Mouse (Mus musculus) heart, embryonic 10.5 days (tissue): ENCODE measurements around the gene Dab2ip. TPM values are rescaled to one million over a fixed set of nuclear protein-coding genes. Genes with fewer than 3 reads are reported as not detected.

Experiments used
- DNase-seq: peaks from one replicate; pipeline ENCODE4 v3.0.0-alpha.2; 2017; ENCODE audit warnings: low spot score
- H3K27ac ChIP-seq: fragments of 300-500 bp; sonication (generic); 2 replicates; pipeline ENCODE4 v1.5.1; 2016; ENCODE audit warnings: mild to moderate bottlenecking
- H3K27me3 ChIP-seq: fragments of 300-500 bp; sonication (generic); 2 replicates; pipeline ENCODE4 v1.6.1; 2016; ENCODE audit warnings: mild to moderate bottlenecking; ENCODE audit not compliant: poor library complexity, insufficient read depth, severe bottlenecking
- H3K36me3 ChIP-seq: fragments of 300-500 bp; sonication (generic); 2 replicates; pipeline ENCODE4 v1.6.1; 2016; ENCODE audit warnings: mild to moderate bottlenecking, moderate library complexity
- H3K4me1 ChIP-seq: fragments of 300-500 bp; sonication (generic); 2 replicates; pipeline ENCODE4 v1.6.1; 2016; ENCODE audit warnings: mild to moderate bottlenecking
- H3K4me3 ChIP-seq: fragments of 300-500 bp; sonication (generic); 2 replicates; pipeline ENCODE4 v1.5.1; 2016; ENCODE audit warnings: mild to moderate bottlenecking, moderate library complexity
- H3K9me3 ChIP-seq: fragments of 300-500 bp; sonication (generic); 2 replicates; pipeline ENCODE4 v1.6.1; 2016; ENCODE audit warnings: mild to moderate bottlenecking, moderate library complexity
- WGBS: fragments of 180-500 bp; shearing (Covaris S2); methylation state at CpG from one replicate; pipeline ENCODE4 v1.1.7; 2016; 5-methylcytosine and 5-hydroxymethylcytosine counted together
- polyA plus RNA-seq: library from polyadenylated mRNA; unstranded; fragments of >200 nt; fragmentation: Nextera tagmentation; extraction: Ambion mirVana; gene quantifications from 2 replicates; pipeline ENCODE4 v1.2.1, GENCODE M21; 2016

Dab2ip gene
- polyA plus RNA-seq, 1 experiment from 2014 or later, result 49.0 TPM

- H3K36me3 ChIP-seq, result no peaks in the 10 kb centered on the region
- 0 out of 2 replicates have a peak overlapping the region, but pooled peaks have one; percentile 2 for H3K27ac ChIP-seq
- DNase-seq, result no peak
- no peaks in the 10 kb centered on the region; the same call in 1 of the 2 replicates for H3K27me3 ChIP-seq
- no peaks in the 10 kb centered on the region for H3K9me3 ChIP-seq
- no peak overlapping the region for H3K4me3 ChIP-seq
- WGBS, result 66% methylated on average over 7 of the region's 7 CpGs
- peaks cover 16% of the 10 kb centered on the region for H3K4me1 ChIP-seq
Observed at GRCm38 (mm10) chr2:35750533-35751141, 192.6 kb downstream of the Dab2ip start.

GRCm38 (mm10) chr2:35751781-35752505, 193.9 kb downstream of the Dab2ip start:
- H3K27ac ChIP-seq, result no peak overlapping the region
- DNase-seq, result no peak
- peaks cover 9% of the 10 kb centered on the region for H3K4me1 ChIP-seq
- no peak overlapping the region for H3K4me3 ChIP-seq
- WGBS, result 79% methylated on average over 18 of the region's 18 CpGs
- no peaks in the 10 kb centered on the region for H3K36me3 ChIP-seq
- peaks cover 3% of the 10 kb centered on the region; the same call in 1 of the 2 replicates for H3K27me3 ChIP-seq
- no peaks in the 10 kb centered on the region for H3K9me3 ChIP-seq

GRCm38 (mm10) chr2:35756467-35756866, 198.4 kb downstream of the Dab2ip start:
- Histone ChIP-seq H3K27me3 (peaks cover 3% of the 10 kb centered on the region; the same call in 1 of the 2 replicates), H3K36me3 (no peaks in the 10 kb centered on the region), H3K4me3 (no peak overlapping the region), H3K27ac (no peak overlapping the region), H3K4me1 (peaks cover 20% of the 10 kb centered on the region; the same call in 1 of the 2 replicates), H3K9me3 (no peaks in the 10 kb centered on the region)
- 83% methylated on average over 7 of the region's 7 CpGs for WGBS
- no peak for DNase-seq

- H3K4me3 ChIP-seq, result no peak overlapping the region
- H3K4me1 ChIP-seq, result peaks cover 26% of the 10 kb centered on the region
- H3K27me3 ChIP-seq, result 0 out of 2 replicates have a peak, but pooled peaks cover 3% of the 10 kb centered on the region
- no peaks in the 10 kb centered on the region for H3K9me3 ChIP-seq
- H3K36me3 ChIP-seq, result no peaks in the 10 kb centered on the region
- 32% methylated on average over 8 of the region's 8 CpGs for WGBS
- DNase-seq, result no peak
- no peak overlapping the region for H3K27ac ChIP-seq
Observed at GRCm38 (mm10) chr2:35760352-35760751, 202.3 kb downstream of the Dab2ip start.

GRCm38 (mm10) chr2:35760867-35761266, 202.8 kb downstream of the Dab2ip start:
- Histone ChIP-seq H3K4me3 (no peak overlapping the region), H3K36me3 (no peaks in the 10 kb centered on the region), H3K27ac (no peak overlapping the region), H3K9me3 (no peaks in the 10 kb centered on the region), H3K27me3 (0 out of 2 replicates have a peak, but pooled peaks cover 2% of the 10 kb centered on the region), H3K4me1 (peaks cover 26% of the 10 kb centered on the region)
- DNase-seq, result no peak

- Histone ChIP-seq H3K9me3 (no peaks in the 10 kb centered on the region), H3K27ac (no peak overlapping the region), H3K4me3 (no peak overlapping the region), H3K36me3 (no peaks in the 10 kb centered on the region), H3K4me1 (peaks cover 31% of the 10 kb centered on the region), H3K27me3 (0 out of 2 replicates have a peak, but pooled peaks cover 3% of the 10 kb centered on the region)
- DNase-seq, result no peak
- 82% methylated on average over 5 of the region's 5 CpGs for WGBS
Observed at GRCm38 (mm10) chr2:35761458-35761857, 203.4 kb downstream of the Dab2ip start.

- H3K9me3 ChIP-seq, result no peaks in the 10 kb centered on the region
- no peaks in the 10 kb centered on the region for H3K36me3 ChIP-seq
- 84% methylated on average over 7 of the region's 7 CpGs for WGBS
- DNase-seq, result no peak
- H3K4me1 ChIP-seq, result peaks cover 52% of the 10 kb centered on the region
- no peak overlapping the region for H3K27ac ChIP-seq
- H3K27me3 ChIP-seq, result 0 out of 2 replicates have a peak, but pooled peaks cover 5% of the 10 kb centered on the region
- H3K4me3 ChIP-seq, result no peak overlapping the region
Observed at GRCm38 (mm10) chr2:35763818-35764217, 205.8 kb downstream of the Dab2ip start.

GRCm38 (mm10) chr2:35764328-35764727, 206.3 kb downstream of the Dab2ip start:
- no peak overlapping the region for H3K4me3 ChIP-seq
- H3K9me3 ChIP-seq, result no peaks in the 10 kb centered on the region
- no peak overlapping the region for H3K27ac ChIP-seq
- peaks cover 57% of the 10 kb centered on the region for H3K4me1 ChIP-seq
- H3K36me3 ChIP-seq, result no peaks in the 10 kb centered on the region
- WGBS, result 57% methylated on average over 8 of the region's 8 CpGs
- 0 out of 2 replicates have a peak, but pooled peaks cover 5% of the 10 kb centered on the region for H3K27me3 ChIP-seq
- no peak for DNase-seq

- WGBS, result 23% methylated on average over 14 of the region's 14 CpGs
- peak overlapping the region; percentile 36 for H3K27ac ChIP-seq
- 0 out of 2 replicates have a peak, but pooled peaks cover 5% of the 10 kb centered on the region for H3K27me3 ChIP-seq
- no peaks in the 10 kb centered on the region for H3K36me3 ChIP-seq
- DNase-seq, result no peak
- no peak overlapping the region for H3K4me3 ChIP-seq
- no peaks in the 10 kb centered on the region for H3K9me3 ChIP-seq
- H3K4me1 ChIP-seq, result peaks cover 44% of the 10 kb centered on the region
Observed at GRCm38 (mm10) chr2:35767834-35768537, 209.9 kb downstream of the Dab2ip start.

- Histone ChIP-seq H3K9me3 (no peaks in the 10 kb centered on the region), H3K4me1 (peaks cover 44% of the 10 kb centered on the region), H3K36me3 (no peaks in the 10 kb centered on the region), H3K27ac (peak overlapping the region; percentile 74), H3K27me3 (0 out of 2 replicates have a peak, but pooled peaks cover 5% of the 10 kb centered on the region), H3K4me3 (no peak overlapping the region)
- no peak for DNase-seq
- 26% methylated on average over 4 of the region's 4 CpGs for WGBS
Observed at GRCm38 (mm10) chr2:35768538-35769238, 210.6 kb downstream of the Dab2ip start.

GRCm38 (mm10) chr2:35769398-35769797, 211.3 kb downstream of the Dab2ip start:
- H3K9me3 ChIP-seq, result no peaks in the 10 kb centered on the region
- 61% methylated on average over 12 of the region's 12 CpGs for WGBS
- 0 out of 2 replicates have a peak, but pooled peaks cover 5% of the 10 kb centered on the region for H3K27me3 ChIP-seq
- H3K36me3 ChIP-seq, result no peaks in the 10 kb centered on the region
- no peak for DNase-seq
- peak overlapping the region; percentile 74; the same call in 1 of the 2 replicates for H3K27ac ChIP-seq
- no peak overlapping the region for H3K4me3 ChIP-seq
- H3K4me1 ChIP-seq, result peaks cover 39% of the 10 kb centered on the region

- DNase-seq, result no peak
- 75% methylated on average over 2 of the region's 2 CpGs for WGBS
- Histone ChIP-seq H3K4me1 (peaks cover 44% of the 10 kb centered on the region), H3K9me3 (no peaks in the 10 kb centered on the region), H3K27ac (no peak overlapping the region), H3K27me3 (0 out of 2 replicates have a peak, but pooled peaks cover 5% of the 10 kb centered on the region), H3K4me3 (no peak overlapping the region), H3K36me3 (no peaks in the 10 kb centered on the region)
Observed at GRCm38 (mm10) chr2:35770541-35770940, 212.5 kb downstream of the Dab2ip start.
